Mouse (Mus musculus) adrenal gland, adult 8-10 months (tissue): ENCODE measurements at regions not wholly inside any gene's neighbourhood (a gene's known extent, or its start where the extent isn't known, plus 50 kb on each side); places are given as distances from the start of the nearest gene placed in this dataset.

Source experiments
- DNase-seq: peaks from one replicate; pipeline ENCODE4 v3.0.0; 2022

- peak; percentile 20 for DNase-seq
These were observed 390.5 kb downstream of the Ccdc171 start for GRCm38 (mm10) chr4:83915871-83916270.

- no peak for DNase-seq
These were observed 391.7 kb downstream of the Ccdc171 start for GRCm38 (mm10) chr4:83917009-83917408.

GRCm38 (mm10) chr4:83918093-83918492, 392.7 kb downstream of the Ccdc171 start:
- DNase-seq: no peak

- no peak for DNase-seq
These were observed 393.7 kb downstream of the Ccdc171 start for GRCm38 (mm10) chr4:83919041-83919440.

- no peak for DNase-seq
These were observed 399.9 kb downstream of the Ccdc171 start for GRCm38 (mm10) chr4:83925118-83925842.

GRCm38 (mm10) chr4:83926195-83926731, 400.9 kb downstream of the Ccdc171 start:
- DNase-seq: no peak

GRCm38 (mm10) chr4:83931897-83932654, 406.7 kb downstream of the Ccdc171 start:
- DNase-seq: no peak

GRCm38 (mm10) chr4:83941693-83942092, 416.3 kb downstream of the Ccdc171 start:
- DNase-seq: no peak

- DNase-seq: peak; percentile 8
These were observed 424.3 kb downstream of the Ccdc171 start for GRCm38 (mm10) chr4:83949612-83950011.

- no peak for DNase-seq
These were observed 425.6 kb downstream of the Ccdc171 start for GRCm38 (mm10) chr4:83950809-83951409.

GRCm38 (mm10) chr4:83956252-83956904, 431.0 kb downstream of the Ccdc171 start:
- DNase-seq: no peak

- DNase-seq: no peak
These were observed 431.9 kb downstream of the Ccdc171 start for GRCm38 (mm10) chr4:83957217-83957692.

- no peak for DNase-seq
These were observed 441.6 kb downstream of the Ccdc171 start for GRCm38 (mm10) chr4:83966898-83967297.

GRCm38 (mm10) chr4:83973162-83973561, 447.8 kb downstream of the Ccdc171 start:
- DNase-seq: no peak

- DNase-seq: peak; percentile 55
These were observed 449.1 kb downstream of the Ccdc171 start for GRCm38 (mm10) chr4:83974214-83975012.

GRCm38 (mm10) chr4:83975569-83975968, 450.2 kb downstream of the Ccdc171 start:
- DNase-seq: no peak

- no peak for DNase-seq
These were observed 450.7 kb downstream of the Ccdc171 start for GRCm38 (mm10) chr4:83976067-83976466.

GRCm38 (mm10) chr4:83979088-83979487, 453.7 kb downstream of the Ccdc171 start:
- no peak for DNase-seq

GRCm38 (mm10) chr4:83984671-83985391, 459.5 kb downstream of the Ccdc171 start:
- no peak for DNase-seq

- no peak for DNase-seq
These were observed 460.1 kb downstream of the Ccdc171 start for GRCm38 (mm10) chr4:83985451-83985850.
